Mouse (Mus musculus) kidney, embryonic 14.5 days (tissue): ENCODE data around the gene Cpne6. TPM values are rescaled to one million over a fixed set of nuclear protein-coding genes. Genes with fewer than 3 reads are reported as not detected.

Source experiments
- ATAC-seq: fragments of 200-750 bp; cut with Nextera tagmentation; 2 replicates; pipeline ENCODE4 v1.8.0; 2017; ENCODE audit warnings: moderate number of reproducible peaks, mild to moderate bottlenecking, moderate TSS enrichment, moderate library complexity; ENCODE audit not compliant: low FRiP score, low TSS enrichment
- H3K27ac ChIP-seq: fragments of 300-500 bp; sonication (generic); 2 replicates; pipeline ENCODE4 v1.5.1; 2014; ENCODE audit warnings: low read depth, mild to moderate bottlenecking, low read length, moderate library complexity, mixed read lengths
- H3K27me3 ChIP-seq: fragments of 300-500 bp; sonication (generic); 2 replicates; pipeline ENCODE4 v1.6.1; 2014; ENCODE audit warnings: mild to moderate bottlenecking, low read length; ENCODE audit not compliant: control insufficient read depth, insufficient read depth
- H3K36me3 ChIP-seq: fragments of 300-500 bp; sonication (generic); 2 replicates; pipeline ENCODE4 v1.6.1; 2014; ENCODE audit warnings: low read length, mixed read lengths; ENCODE audit not compliant: control insufficient read depth, insufficient read depth
- H3K4me1 ChIP-seq: fragments of 300-500 bp; sonication (generic); 2 replicates; pipeline ENCODE4 v1.6.1; 2014; ENCODE audit warnings: low read length, mixed read lengths; ENCODE audit not compliant: control insufficient read depth, insufficient read depth
- H3K4me2 ChIP-seq: fragments of 300-500 bp; sonication (generic); replicated peaks from 2 replicates; pipeline ENCODE4 v1.6.1; 2014; ENCODE audit warnings: low read depth, mild to moderate bottlenecking, low read length
- H3K4me3 ChIP-seq: fragments of 300-500 bp; sonication (generic); 2 replicates; pipeline ENCODE4 v1.5.1; 2014; ENCODE audit warnings: mild to moderate bottlenecking, low read length
- H3K9ac ChIP-seq: fragments of 300-500 bp; sonication (generic); 2 replicates; pipeline ENCODE4 v1.6.1; 2014; ENCODE audit warnings: low read depth, mild to moderate bottlenecking, low read length, moderate library complexity
- H3K9me3 ChIP-seq: fragments of 300-500 bp; sonication (generic); 2 replicates; pipeline ENCODE4 v1.6.1; 2016; ENCODE audit warnings: low read length; ENCODE audit not compliant: control insufficient read depth
- WGBS: fragments of 180-500 bp; shearing (Covaris S2); extraction: QIAGEN DNeasy Blood & Tissue Kit; methylation state at CpG from one replicate; pipeline ENCODE4 v1.1.7; 2014; 5-methylcytosine and 5-hydroxymethylcytosine counted together
- polyA plus RNA-seq: library from polyadenylated mRNA; unstranded; fragments of >200 nt; fragmentation: Nextera tagmentation; extraction: Ambion mirVana; gene quantifications from 2 replicates; pipeline ENCODE4 v1.2.1, GENCODE M21; 2014

The Cpne6 gene
- polyA plus RNA-seq, 1 experiment from 2014 or later, result 0.18 TPM

- ATAC-seq, result no peak
- peaks cover 66% of the 10 kb centered on the region for H3K36me3 ChIP-seq
- 0 out of 2 replicates have a peak, but pooled peaks cover 6% of the 10 kb centered on the region for H3K4me1 ChIP-seq
- H3K27me3 ChIP-seq, result no peaks in the 10 kb centered on the region
- H3K9ac ChIP-seq, result no peak overlapping the region
- no peak overlapping the region for H3K27ac ChIP-seq
- WGBS, result 83% methylated on average over 3 of the region's 3 CpGs
- no peaks in the 10 kb centered on the region for H3K9me3 ChIP-seq
- no peak overlapping the region for H3K4me2 ChIP-seq
- no peak overlapping the region for H3K4me3 ChIP-seq
Measured at GRCm38 (mm10) chr14:55565748-55566147, 55.5 kb downstream of the Cpne6 start.

Other genes starting within 250 kb of the Cpne6 start
- gene Dhrs4, start 31.7 kb upstream of the Cpne6 start, polyA plus RNA-seq, result 60.2 and 96.4 TPM in 2 replicates
- gene Carmil3, start 19.8 kb upstream of the Cpne6 start, polyA plus RNA-seq, result 3.0 and 3.8 TPM in 2 replicates
- gene Nrl, start 14.5 kb downstream of the Cpne6 start, polyA plus RNA-seq, result not detected in 2 replicates
- 25.0 and 37.1 TPM in 2 replicates for gene Pck2, start 29.8 kb downstream of the Cpne6 start, polyA plus RNA-seq
- 62.9 and 90.2 TPM in 2 replicates for gene Dcaf11, start 49.6 kb downstream of the Cpne6 start, polyA plus RNA-seq
- gene A730061H03Rik, start 50.0 kb downstream of the Cpne6 start, polyA plus RNA-seq, result 0.66 and 1.5 TPM in 2 replicates
- 0.96 and 1.0 TPM in 2 replicates for gene Fitm1, start 65.2 kb downstream of the Cpne6 start, polyA plus RNA-seq
- gene Psme1, start 67.7 kb downstream of the Cpne6 start, polyA plus RNA-seq, result 131 and 142 TPM in 2 replicates
- gene Emc9, start 74.9 kb downstream of the Cpne6 start, polyA plus RNA-seq, result 5.6 and 7.5 TPM in 2 replicates
- gene Psme2, start 80.7 kb downstream of the Cpne6 start, polyA plus RNA-seq, result 224 and 286 TPM in 2 replicates
- 12.4 and 17.7 TPM in 2 replicates for gene Rnf31, start 81.3 kb downstream of the Cpne6 start, polyA plus RNA-seq
- 9.7 and 11.6 TPM in 2 replicates for gene Irf9, start 93.1 kb downstream of the Cpne6 start, polyA plus RNA-seq
- gene Rec8, start 107.6 kb downstream of the Cpne6 start, polyA plus RNA-seq, result 17.5 and 25.1 TPM in 2 replicates
- 101 and 119 TPM in 2 replicates for gene Ipo4, start 125.5 kb downstream of the Cpne6 start, polyA plus RNA-seq
- gene Gm49378, start 127.5 kb downstream of the Cpne6 start, polyA plus RNA-seq, result 3.4 TPM in 2 replicates
- gene Tm9sf1, start 133.4 kb downstream of the Cpne6 start, polyA plus RNA-seq, result 76.3 and 117 TPM in 2 replicates
- gene Tssk4, start 139.7 kb downstream of the Cpne6 start, polyA plus RNA-seq, result 0.72 and 0.77 TPM in 2 replicates
- 52.0 and 52.7 TPM in 2 replicates for gene Mdp1, start 150.1 kb downstream of the Cpne6 start, polyA plus RNA-seq
- 58.4 and 62.9 TPM in 2 replicates for gene Gmpr2, start 161.5 kb downstream of the Cpne6 start, polyA plus RNA-seq
- gene Nedd8, start 161.7 kb downstream of the Cpne6 start, polyA plus RNA-seq, result 586 and 744 TPM in 2 replicates
- gene Tinf2, start 171.4 kb downstream of the Cpne6 start, polyA plus RNA-seq, result 40.3 and 50.1 TPM in 2 replicates
- gene Tgm1, start 203.5 kb downstream of the Cpne6 start, polyA plus RNA-seq, result 0.67 and 1.2 TPM in 2 replicates
- 27.8 and 29.3 TPM in 2 replicates for gene Rabggta, start 211.8 kb downstream of the Cpne6 start, polyA plus RNA-seq
- 75.2 and 82.3 TPM in 2 replicates for gene Dhrs1, start 235.2 kb downstream of the Cpne6 start, polyA plus RNA-seq
- gene Nop9, start 235.2 kb downstream of the Cpne6 start, polyA plus RNA-seq, result 43.3 and 44.0 TPM in 2 replicates
- 2.9 and 3.6 TPM in 2 replicates for gene Cideb, start 248.0 kb downstream of the Cpne6 start, polyA plus RNA-seq